Mouse (Mus musculus) lung, adult 2 months (tissue): Measurements from ENCODE around the gene March10. TPM values are rescaled to one million over a fixed set of nuclear protein-coding genes. Genes with fewer than 3 reads are reported as not detected.

Experiments used
- DNase-seq: peaks from one replicate; pipeline ENCODE4 v3.0.0; 2022
- H3K4me1 ChIP-seq: fragments of 200-500 bp; 2 replicates; pipeline ENCODE4 v1.6.1; 2011; ENCODE audit warnings: low read length; ENCODE audit not compliant: control insufficient read depth, insufficient read depth
- H3K4me3 ChIP-seq: fragments of 200-500 bp; replicated peaks from 2 replicates; pipeline ENCODE3; 2011; ENCODE audit warnings: low read depth, mild to moderate bottlenecking, control low read depth, low read length; ENCODE audit errors: extremely low read depth
- CTCF ChIP-seq: fragments of 200-500 bp; IDR thresholded peaks from 2 replicates; pipeline ENCODE4 v1.5.1; 2011; ENCODE audit warnings: mild to moderate bottlenecking, low read length, control low read depth; ENCODE audit not compliant: insufficient read depth
- POLR2A ChIP-seq: fragments of 200-500 bp; IDR thresholded peaks from 2 replicates; pipeline ENCODE4 v1.6.1; 2011; ENCODE audit warnings: low read depth, mild to moderate bottlenecking, control low read depth, low read length, borderline replicate concordance; ENCODE audit errors: extremely low read depth
- WGBS: fragments of 180-500 bp; shearing (Covaris S2); methylation state at CpG from one replicate; pipeline ENCODE4 v1.1.7; 2018; 5-methylcytosine and 5-hydroxymethylcytosine counted together
- polyA plus RNA-seq: library from polyadenylated mRNA; depleted of rRNA; stranded (reverse); fragments of >200 nt; gene quantifications from 2 replicates; pipeline ENCODE4 v1.2.3, GENCODE M21; 2012

Gene March10
- polyA plus RNA-seq, 1 experiment, result 0.08 TPM

DNA sequence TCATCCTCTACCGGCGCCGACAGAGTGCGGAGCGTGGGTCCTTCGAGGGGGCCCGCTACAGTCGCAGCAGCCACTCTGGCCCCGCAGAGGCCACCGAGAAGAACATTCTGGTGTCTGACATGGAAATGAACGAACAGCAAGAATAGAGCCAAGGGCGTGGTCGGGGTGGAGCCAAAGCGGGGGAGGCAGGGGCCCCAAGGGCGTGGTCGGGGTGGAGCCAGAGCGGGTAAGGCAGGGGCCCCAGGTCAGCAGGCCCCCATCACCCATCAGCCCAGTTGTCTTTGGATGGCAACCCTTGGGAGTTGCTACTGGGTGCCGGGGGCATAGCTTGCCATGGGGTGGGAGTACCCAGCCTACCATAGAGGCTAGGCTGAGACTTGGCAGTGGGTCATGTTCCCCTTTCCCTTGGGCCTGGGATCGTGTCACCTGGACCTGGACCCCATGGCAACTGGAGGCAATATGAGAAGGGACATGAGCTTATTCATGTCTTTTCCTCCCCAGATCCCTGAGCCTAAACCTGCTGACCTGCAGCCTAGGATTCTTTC lies 106.7 kb downstream of the March10 start:
- H3K4me3 ChIP-seq, result no peak overlapping the region
- TF ChIP-seq CTCF, result no peak
- TF ChIP-seq POLR2A, result no peak
- H3K4me1 ChIP-seq, result peaks cover 7% of the 10 kb centered on the region
- 86% methylated on average over 19 of the region's 19 CpGs for WGBS
- no peak for DNase-seq

DNA sequence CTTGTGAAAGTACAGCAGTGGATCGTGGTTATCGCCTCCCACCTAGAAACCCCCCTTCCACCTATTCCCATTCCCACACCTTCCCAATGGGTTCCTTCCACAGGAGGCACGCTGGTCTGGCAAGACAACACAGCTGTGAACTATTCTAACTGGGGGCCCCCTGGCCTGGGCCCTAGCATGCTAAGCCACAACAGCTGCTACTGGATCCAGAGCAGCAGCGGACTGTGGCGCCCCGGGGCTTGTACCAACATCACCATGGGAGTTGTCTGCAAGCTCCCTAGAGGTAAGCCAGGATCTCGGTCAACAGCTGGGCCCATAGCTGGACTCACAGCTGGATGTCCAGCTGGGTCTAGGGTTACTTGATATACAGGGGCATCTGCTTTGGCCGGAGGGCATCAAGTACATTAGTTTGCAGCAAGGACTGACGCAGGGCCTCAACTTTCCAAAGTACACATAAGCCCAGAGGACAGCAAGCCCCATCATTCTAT lies 108.0 kb downstream of the March10 start:
- WGBS, result 88% methylated on average over 9 of the region's 9 CpGs

DNA sequence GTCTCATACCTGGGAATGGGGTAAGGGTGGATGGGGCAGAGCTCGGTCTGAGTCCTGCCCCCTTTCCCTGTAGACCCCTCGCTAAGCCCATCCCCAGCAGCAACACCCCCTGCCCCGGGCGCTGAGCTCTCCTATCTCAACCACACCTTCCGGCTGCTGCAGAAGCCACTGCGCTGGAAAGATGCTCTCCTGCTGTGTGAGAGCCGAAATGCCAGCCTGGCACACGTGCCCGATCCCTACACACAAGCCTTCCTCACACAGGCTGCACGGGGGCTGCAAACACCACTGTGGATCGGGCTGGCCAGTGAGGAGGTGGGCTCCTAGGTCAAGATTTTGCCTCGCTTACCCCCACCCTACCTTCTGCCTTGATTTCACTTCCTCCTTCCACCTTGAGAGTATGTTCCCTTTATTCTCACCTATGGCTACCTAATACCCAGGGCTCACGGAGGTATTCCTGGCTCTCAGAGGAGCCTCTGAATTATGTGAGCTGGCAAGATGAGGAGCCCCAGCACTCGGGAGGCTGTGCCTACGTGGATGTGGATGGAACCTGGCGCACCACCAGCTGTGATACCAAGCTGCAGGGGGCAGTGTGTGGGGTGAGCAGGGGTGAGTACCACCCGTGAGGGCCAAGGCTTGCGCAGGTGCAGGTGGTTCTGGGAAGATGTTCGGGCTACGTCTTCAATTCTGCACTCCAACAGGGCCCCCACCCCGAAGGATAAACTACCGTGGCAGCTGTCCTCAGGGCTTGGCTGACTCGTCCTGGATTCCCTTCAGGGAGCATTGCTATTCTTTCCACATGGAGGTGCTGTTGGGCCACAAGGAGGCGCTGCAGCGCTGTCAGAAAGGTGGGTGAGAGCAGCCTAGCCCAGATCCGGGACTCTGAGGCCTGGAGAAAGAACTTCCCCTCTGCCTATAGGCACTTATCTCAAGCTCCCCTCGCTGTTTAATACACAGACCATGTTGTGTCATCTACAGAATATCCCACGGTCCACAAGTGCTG lies 109.1 kb downstream of the March10 start:
- TF ChIP-seq CTCF (peak; percentile 84), POLR2A (no peak)
- peak; percentile 82 for DNase-seq
- H3K4me3 ChIP-seq, result no peak overlapping the region
- H3K4me1 ChIP-seq, result peaks cover 3% of the 10 kb centered on the region
- 53% methylated on average over 28 of the region's 28 CpGs for whole genome bisulfite sequencing

More for the DNA sequence above, 108.0 kb downstream of the March10 start:
- TF ChIP-seq POLR2A (no peak), CTCF (no peak)
- no peak overlapping the region for H3K4me3 ChIP-seq
- DNase-seq, result no peak
- H3K4me1 ChIP-seq, result peaks cover 7% of the 10 kb centered on the region

DNA sequence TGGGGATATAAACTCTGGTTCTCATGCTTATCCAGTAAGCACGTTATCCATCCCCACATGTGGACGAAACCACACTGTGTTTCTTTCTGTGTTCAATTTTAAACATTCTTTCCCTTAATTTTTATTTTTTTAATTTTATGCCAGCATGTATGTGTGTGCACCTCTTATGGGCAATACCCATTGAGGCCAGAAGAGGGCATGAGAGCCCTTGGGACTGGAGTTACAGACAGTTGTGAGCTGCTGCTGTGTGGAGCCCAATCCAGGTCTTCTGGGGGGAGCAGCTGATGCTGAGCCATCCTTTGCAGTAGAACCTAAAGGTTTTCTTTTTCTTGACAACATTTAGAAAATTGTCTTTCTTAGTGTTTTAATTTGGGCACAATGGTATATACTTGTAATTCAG lies 111.3 kb downstream of the March10 start:
- Histone ChIP-seq H3K4me1 (no peaks in the 10 kb centered on the region), H3K4me3 (no peak overlapping the region)
- 86% methylated on average over 2 of the region's 2 CpGs for WGBS
- no peak for DNase-seq
- no peak for TF ChIP-seq POLR2A
- TF ChIP-seq CTCF, result peak; percentile 61

DNA sequence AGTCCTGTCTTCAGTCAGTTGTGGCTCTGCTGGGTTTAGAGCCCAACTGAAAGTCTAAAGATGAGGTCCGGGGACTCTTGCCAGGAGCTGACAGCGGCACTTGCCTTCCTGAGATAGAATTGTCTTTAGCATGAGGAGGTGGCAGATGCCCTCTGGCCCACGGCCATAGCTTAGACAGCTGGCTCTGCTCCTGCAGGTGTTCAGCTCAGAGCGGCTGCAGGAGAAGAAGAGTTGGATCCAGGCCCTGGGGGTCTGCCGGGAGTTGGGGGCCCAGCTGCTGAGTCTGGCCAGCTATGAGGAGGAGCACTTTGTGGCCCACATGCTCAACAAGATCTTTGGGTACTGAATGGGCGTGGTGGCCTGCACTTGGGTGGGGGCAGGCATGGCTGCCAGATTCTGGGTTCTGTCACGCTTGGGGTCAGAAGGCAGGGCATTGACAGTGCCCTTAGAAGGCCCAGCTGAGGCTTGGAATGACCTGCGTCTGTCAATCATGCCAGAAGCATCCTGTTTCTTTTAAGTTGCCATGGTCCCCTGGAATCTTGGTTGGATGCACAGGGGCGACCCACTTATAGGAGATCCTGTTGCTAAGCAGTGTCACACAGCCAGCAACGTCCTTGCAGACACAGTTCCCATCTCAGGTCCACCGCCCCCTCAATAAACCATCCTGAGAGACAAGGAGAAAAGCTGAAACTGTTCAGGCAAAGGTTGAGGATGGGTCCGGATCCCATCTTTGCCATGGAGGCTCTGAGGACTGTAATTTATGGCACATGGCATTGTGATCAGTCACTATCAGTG lies 117.7 kb downstream of the March10 start:
- TF ChIP-seq CTCF (no peak), POLR2A (no peak)
- Histone ChIP-seq H3K4me1 (no peaks in the 10 kb centered on the region), H3K4me3 (no peak overlapping the region)
- 71% methylated on average over 12 of the region's 12 CpGs for WGBS
- no peak for DNase-seq

DNA sequence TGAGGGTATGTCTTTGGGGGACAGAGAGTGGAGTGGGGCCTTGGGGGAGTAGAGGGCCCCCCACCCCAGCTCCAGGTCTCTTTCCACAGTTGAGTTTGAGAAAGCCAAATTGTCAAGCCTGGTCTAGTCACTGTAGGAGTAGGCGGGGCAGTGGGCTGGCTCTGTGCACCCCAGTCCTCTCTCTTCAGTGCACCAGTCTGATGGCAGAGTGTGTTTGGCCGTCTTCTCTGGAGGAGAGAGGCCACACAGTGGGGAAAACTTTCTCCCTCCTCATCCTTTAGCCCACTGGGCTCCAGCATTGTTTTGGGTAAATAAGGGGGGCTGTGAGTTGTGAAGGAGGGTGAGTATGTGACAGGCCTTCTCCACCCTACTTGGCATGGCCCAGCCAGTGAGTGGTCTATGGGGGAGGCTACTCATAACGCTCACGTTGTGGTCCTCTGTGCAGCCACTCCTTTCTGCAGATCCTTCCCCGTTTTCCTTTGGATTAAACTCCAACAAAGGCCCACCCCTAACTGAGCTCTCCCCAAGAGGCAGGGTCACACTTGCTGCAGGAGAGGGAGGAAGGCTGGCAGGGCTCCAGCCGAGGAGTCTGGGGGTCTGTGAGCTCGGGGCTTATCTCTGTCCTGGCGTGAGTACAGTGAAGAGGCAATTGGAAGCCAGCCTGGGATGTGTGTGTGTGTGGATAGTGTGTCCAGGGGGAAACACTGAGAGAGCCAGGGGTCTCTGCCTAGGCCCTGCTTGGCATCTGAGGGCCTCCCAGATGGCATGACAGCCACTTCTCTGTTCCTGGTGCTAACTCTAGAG lies 122.5 kb downstream of the March10 start:
- WGBS, result 48% methylated on average over 8 of the region's 8 CpGs
- TF ChIP-seq POLR2A, result no peak
- TF ChIP-seq CTCF, result no peak
- DNase-seq, result no peak

DNA sequence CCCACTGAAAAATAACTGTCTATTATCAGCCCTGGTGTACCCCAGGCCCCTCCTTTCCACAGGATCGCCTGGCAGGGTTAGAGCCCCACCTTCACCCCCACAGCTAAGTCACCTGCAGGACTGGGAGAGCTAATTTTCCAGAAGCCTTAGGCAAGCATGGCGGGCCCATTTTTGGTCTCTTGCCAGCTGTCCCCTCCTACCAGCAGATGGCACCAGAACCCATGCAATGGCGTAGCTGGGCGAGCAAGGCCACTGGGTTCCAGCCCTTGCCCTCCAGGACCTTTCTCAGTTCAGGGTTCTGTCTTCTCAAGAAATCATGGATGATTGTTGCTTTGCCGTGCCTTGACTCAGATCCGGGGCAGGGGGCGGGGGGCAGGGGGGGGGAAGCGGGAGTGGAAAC lies 124.1 kb downstream of the March10 start:
- Histone ChIP-seq H3K4me1 (no peaks in the 10 kb centered on the region), H3K4me3 (no peak overlapping the region)
- TF ChIP-seq CTCF (peak; percentile 66), POLR2A (no peak)
- WGBS, result 63% methylated on average over 8 of the region's 8 CpGs
- peak; percentile 70 for DNase-seq

More for the DNA sequence above, 122.5 kb downstream of the March10 start:
- no peaks in the 10 kb centered on the region for H3K4me1 ChIP-seq
- H3K4me3 ChIP-seq, result no peak overlapping the region

DNA sequence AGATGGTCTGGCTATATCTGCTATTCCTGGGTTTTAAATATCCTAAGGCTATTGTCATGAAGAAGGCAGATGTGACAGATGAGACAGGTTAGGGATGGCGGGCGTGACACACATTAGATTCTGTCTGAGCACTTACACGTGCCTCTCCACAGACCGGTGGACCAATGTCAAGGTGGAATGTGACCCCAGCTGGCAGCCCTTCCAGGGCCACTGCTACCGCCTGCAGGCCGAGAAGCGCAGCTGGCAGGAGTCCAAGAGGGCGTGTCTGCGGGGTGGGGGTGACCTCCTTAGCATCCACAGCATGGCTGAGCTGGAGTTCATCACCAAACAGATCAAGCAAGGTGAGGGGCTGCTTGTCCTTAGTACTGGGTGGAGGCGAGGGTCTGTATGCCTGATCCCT lies 124.8 kb downstream of the March10 start:
- no peak overlapping the region for H3K4me3 ChIP-seq
- 37% methylated on average over 10 of the region's 10 CpGs for WGBS
- H3K4me1 ChIP-seq, result no peaks in the 10 kb centered on the region
- no peak for TF ChIP-seq POLR2A
- TF ChIP-seq CTCF, result no peak
- peak; percentile 54 for DNase-seq

DNA sequence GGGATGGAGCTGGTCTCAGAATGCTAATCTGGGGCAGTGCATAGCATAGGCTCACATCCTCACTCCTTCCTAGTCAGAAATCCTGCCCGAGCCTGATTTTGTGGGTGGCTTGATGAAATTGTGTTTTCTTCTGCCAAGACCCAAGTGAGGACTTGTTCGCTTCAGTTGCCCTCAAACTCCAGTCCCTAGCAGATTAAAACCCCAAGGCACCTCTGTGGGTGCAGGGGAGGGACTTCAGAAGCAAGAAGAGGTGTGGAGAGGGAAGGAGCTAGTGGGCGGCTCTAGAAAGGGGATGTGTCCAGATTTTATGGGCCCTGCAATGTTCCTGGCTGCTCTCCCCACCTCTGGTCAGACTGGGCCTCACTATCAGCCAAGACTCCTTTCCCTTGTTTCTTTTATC lies 125.4 kb downstream of the March10 start:
- 71% methylated on average over 3 of the region's 3 CpGs for WGBS
- H3K4me1 ChIP-seq, result no peaks in the 10 kb centered on the region
- no peak for DNase-seq
- no peak overlapping the region for H3K4me3 ChIP-seq
- TF ChIP-seq CTCF (no peak), POLR2A (no peak)

DNA sequence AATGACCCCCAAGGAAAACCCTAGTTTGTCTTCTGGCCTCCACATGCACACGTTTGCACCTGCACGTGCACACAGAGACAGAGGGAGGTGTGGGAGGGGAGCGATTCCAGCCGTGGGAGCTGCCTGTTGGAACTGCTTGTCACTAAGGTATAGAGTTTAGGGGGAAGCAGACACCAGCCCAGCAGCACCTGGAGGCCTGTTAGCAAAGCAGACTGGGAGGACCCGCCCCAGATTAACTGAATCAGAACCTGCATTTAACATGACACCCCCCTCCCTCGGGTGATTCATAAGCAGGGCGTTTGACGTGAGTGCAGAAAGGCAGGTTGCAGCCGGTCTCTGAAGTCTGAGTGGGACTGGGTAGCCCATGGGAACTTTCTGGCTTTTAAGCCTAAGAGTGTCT lies 126.6 kb downstream of the March10 start:
- H3K4me3 ChIP-seq, result no peak overlapping the region
- 62% methylated on average over 9 of the region's 9 CpGs for WGBS
- no peaks in the 10 kb centered on the region for H3K4me1 ChIP-seq
- TF ChIP-seq CTCF (no peak), POLR2A (no peak)
- no peak for DNase-seq
